Mouse (Mus musculus) MEL (cell line): ENCODE measurements around the gene Fcrl1. TPM values are rescaled to one million over a fixed set of nuclear protein-coding genes. Genes with fewer than 3 reads are reported as not detected.

Source experiments
- DNase-seq: peaks from one replicate; pipeline ENCODE4 v3.0.0; 2011; ENCODE audit warnings: low read depth, low spot score
- H3K27ac ChIP-seq: 2 replicates; pipeline ENCODE4 v1.5.1; 2012; ENCODE audit warnings: low read depth, mild to moderate bottlenecking, control low read depth, low read length, moderate library complexity; ENCODE audit not compliant: control insufficient read depth
- H3K27me3 ChIP-seq, 2 experiments: fragments of 150-350 bp in 1 of 2; sonication (generic) in 1 of 2; 2 replicates each; pipeline ENCODE4 v1.6.1; 2012; ENCODE audit warnings: low read length in 2 of 2, mild to moderate bottlenecking in 2 of 2, improper control_type of control experiment in 1 of 2, moderate library complexity in 1 of 2; ENCODE audit not compliant: insufficient read depth in 2 of 2, control insufficient read depth in 1 of 2
- H3K36me3 ChIP-seq, 2 experiments: 2 replicates each; pipeline ENCODE4 v1.6.1; 2012 to 2014; ENCODE audit warnings: low read length in 2 of 2, improper control_type of control experiment in 1 of 2, inconsistent platforms in 1 of 2, mild to moderate bottlenecking in 1 of 2; ENCODE audit not compliant: insufficient read depth in 2 of 2, control insufficient read depth in 1 of 2
- H3K4me1 ChIP-seq, 2 experiments: fragments of 150-350 bp in 1 of 2; sonication (generic) in 1 of 2; 2 replicates each; pipeline ENCODE4 v1.6.1; 2012; ENCODE audit warnings: low read length in 2 of 2, improper control_type of control experiment in 1 of 2, mild to moderate bottlenecking in 1 of 2; ENCODE audit not compliant: insufficient read depth in 2 of 2, control insufficient read depth in 1 of 2
- H3K4me3 ChIP-seq, 2 experiments: fragments of 150-350 bp in 1 of 2; sonication (generic) in 1 of 2; 2 replicates each; pipeline ENCODE4 v1.5.1; 2012; ENCODE audit warnings: low read depth in 2 of 2, low read length in 2 of 2, mild to moderate bottlenecking in 2 of 2, moderate library complexity in 2 of 2, control low read depth in 1 of 2, improper control_type of control experiment in 1 of 2; ENCODE audit not compliant: control insufficient read depth in 1 of 2, insufficient read depth in 1 of 2
- H3K79me2 ChIP-seq: 2 replicates; pipeline ENCODE4 v1.6.1; 2012; ENCODE audit warnings: mild to moderate bottlenecking, low read length, moderate library complexity; ENCODE audit not compliant: control insufficient read depth, poor library complexity, insufficient read depth
- H3K9ac ChIP-seq: 2 replicates; pipeline ENCODE4 v1.6.1; 2012; ENCODE audit warnings: low read depth, mild to moderate bottlenecking, control low read depth, low read length, moderate library complexity; ENCODE audit not compliant: control insufficient read depth, poor library complexity, severe bottlenecking
- H3K9me3 ChIP-seq: fragments of 150-350 bp; sonication (generic); replicated peaks from 2 replicates; pipeline ENCODE4 v1.6.1; 2012; ENCODE audit warnings: mild to moderate bottlenecking, low read length, improper control_type of control experiment, moderate library complexity; ENCODE audit not compliant: insufficient read depth
- CHD1 ChIP-seq: IDR thresholded peaks from 2 replicates; pipeline ENCODE4 v1.6.1; 2012; ENCODE audit warnings: low read depth, mild to moderate bottlenecking, inconsistent platforms, low read length, improper control_type of control experiment
- CHD2 ChIP-seq: IDR thresholded peaks from 2 replicates; pipeline ENCODE4 v1.6.1; 2011; ENCODE audit warnings: low read length, improper control_type of control experiment
- ELF1 ChIP-seq: IDR thresholded peaks from 2 replicates; pipeline ENCODE4 v1.6.1; 2014; ENCODE audit warnings: low read depth, mild to moderate bottlenecking, inconsistent platforms, low read length, improper control_type of control experiment, moderate library complexity
- EP300 ChIP-seq, 2 experiments: IDR thresholded peaks; 2 replicates each; pipeline ENCODE4 v1.6.1; 2011; ENCODE audit warnings: improper control_type of control experiment in 2 of 2, low read length in 2 of 2, low read depth in 1 of 2, mild to moderate bottlenecking in 1 of 2
- ETS1 ChIP-seq: IDR thresholded peaks from 2 replicates; pipeline ENCODE4 v1.6.1; 2012; ENCODE audit warnings: low read depth, mild to moderate bottlenecking, inconsistent platforms, low read length, improper control_type of control experiment, moderate library complexity
- GABPA ChIP-seq: IDR thresholded peaks from 2 replicates; pipeline ENCODE4 v1.6.1; 2012; ENCODE audit warnings: low read depth, mild to moderate bottlenecking, inconsistent platforms, low read length, improper control_type of control experiment, moderate library complexity
- HCFC1 ChIP-seq: IDR thresholded peaks from 2 replicates; pipeline ENCODE4 v1.6.1; 2012; ENCODE audit warnings: low read depth, mild to moderate bottlenecking, inconsistent platforms, low read length, improper control_type of control experiment, moderate library complexity
- JUND ChIP-seq: IDR thresholded peaks from 2 replicates; pipeline ENCODE4 v1.6.1; 2011; ENCODE audit warnings: low read depth, mild to moderate bottlenecking, improper control_type of control experiment, low read length
- KAT2A ChIP-seq: conservative IDR thresholded peaks from 2 replicates; pipeline ENCODE4 v1.6.1; 2012; ENCODE audit warnings: low read depth, low read length, improper control_type of control experiment, inconsistent platforms
- MAFK ChIP-seq: IDR thresholded peaks from 2 replicates; pipeline ENCODE4 v1.6.1; 2011; ENCODE audit warnings: low read depth, mild to moderate bottlenecking, low read length, improper control_type of control experiment, borderline replicate concordance
- MAX ChIP-seq: IDR thresholded peaks from 2 replicates; pipeline ENCODE4 v1.6.1; 2011; ENCODE audit warnings: low read length, improper control_type of control experiment
- MEF2A ChIP-seq: IDR thresholded peaks from 2 replicates; pipeline ENCODE4 v1.6.1; 2014; ENCODE audit warnings: low read depth, mild to moderate bottlenecking, inconsistent platforms, low read length, improper control_type of control experiment; ENCODE audit not compliant: poor library complexity, insufficient replicate concordance, severe bottlenecking; ENCODE audit errors: extremely low read depth
- POLR2A ChIP-seq, 2 experiments: IDR thresholded peaks; 2 replicates each; pipeline ENCODE4 v1.6.1; 2011 to 2012; ENCODE audit warnings: low read length in 2 of 2, mild to moderate bottlenecking in 2 of 2, control low read depth in 1 of 2, improper control_type of control experiment in 1 of 2, low read depth in 1 of 2, moderate library complexity in 1 of 2; ENCODE audit not compliant: control insufficient read depth in 1 of 2, insufficient read depth in 1 of 2, poor library complexity in 1 of 2
- POLR2AphosphoS5 ChIP-seq: IDR thresholded peaks from 2 replicates; pipeline ENCODE4 v1.6.1; 2012; ENCODE audit warnings: low read depth, borderline replicate concordance, mild to moderate bottlenecking, inconsistent platforms, low read length, moderate library complexity, mixed read lengths
- SIN3A ChIP-seq: IDR thresholded peaks from 2 replicates; pipeline ENCODE4 v1.6.1; 2012; ENCODE audit warnings: low read length, improper control_type of control experiment, inconsistent platforms
- SMC3 ChIP-seq: IDR thresholded peaks from 2 replicates; pipeline ENCODE4 v1.6.1; 2011; ENCODE audit warnings: low read depth, low read length, improper control_type of control experiment
- TAL1 ChIP-seq: IDR thresholded peaks from 2 replicates; pipeline ENCODE4 v1.6.1; 2012; ENCODE audit warnings: mild to moderate bottlenecking, inconsistent platforms, low read length, moderate library complexity, mixed read lengths
- TBP ChIP-seq: IDR thresholded peaks from 2 replicates; pipeline ENCODE4 v1.8.0; 2011; ENCODE audit warnings: low read depth, low read length, improper control_type of control experiment
- UBTF ChIP-seq: IDR thresholded peaks from 2 replicates; pipeline ENCODE4 v1.6.1; 2012; ENCODE audit warnings: low read depth, mild to moderate bottlenecking, inconsistent platforms, low read length, improper control_type of control experiment, moderate library complexity, borderline replicate concordance; ENCODE audit not compliant: insufficient read depth
- USF1 ChIP-seq: IDR thresholded peaks from 2 replicates; pipeline ENCODE4 v1.6.1; 2014; ENCODE audit warnings: low read depth, mild to moderate bottlenecking, inconsistent platforms, low read length, improper control_type of control experiment, moderate library complexity
- USF2 ChIP-seq, 2 experiments: IDR thresholded peaks; 2 replicates each; pipeline ENCODE4 v1.6.1; 2011 to 2012; ENCODE audit warnings: improper control_type of control experiment in 2 of 2, low read length in 2 of 2, borderline replicate concordance in 1 of 2, inconsistent platforms in 1 of 2, low read depth in 1 of 2, mild to moderate bottlenecking in 1 of 2; ENCODE audit not compliant: insufficient read depth in 1 of 2
- ZKSCAN1 ChIP-seq: IDR thresholded peaks from 2 replicates; pipeline ENCODE4 v1.6.1; 2012; ENCODE audit warnings: low read depth, mild to moderate bottlenecking, inconsistent platforms, low read length, improper control_type of control experiment, moderate library complexity
- ZMIZ1 ChIP-seq: IDR thresholded peaks from 2 replicates; pipeline ENCODE4 v1.6.1; 2012; ENCODE audit warnings: low read depth, mild to moderate bottlenecking, inconsistent platforms, low read length, improper control_type of control experiment, moderate library complexity
- ZNF384 ChIP-seq: IDR thresholded peaks from 2 replicates; pipeline ENCODE4 v1.6.1; 2012; ENCODE audit warnings: low read depth, mild to moderate bottlenecking, inconsistent platforms, low read length, improper control_type of control experiment
- polyA plus RNA-seq, 2 experiments: library from polyadenylated mRNA; stranded (reverse) in 1 of 2; unstranded in 1 of 2; fragments of >175 nt in 1 of 2; fragments of >200 nt in 1 of 2; gene quantifications; 2 replicates each; pipeline versions ENCODE4 v1.2.1 to v1.2.4; 2012; ENCODE audit warnings: low replicate concordance in 2 of 2, low read depth in 1 of 2; ENCODE audit not compliant: insufficient read length in 2 of 2, insufficient read depth in 1 of 2, missing spikeins in 1 of 2
- total RNA-seq: library from RNA; depleted of rRNA; stranded (reverse); fragments of 300-350 nt; gene quantifications from 2 replicates; pipeline ENCODE4 v1.2.3, GENCODE M21; 2012

Gene Fcrl1
- total and polyA plus RNA-seq, 3 experiments, result 0.07 TPM; not detected in 2

DNA sequence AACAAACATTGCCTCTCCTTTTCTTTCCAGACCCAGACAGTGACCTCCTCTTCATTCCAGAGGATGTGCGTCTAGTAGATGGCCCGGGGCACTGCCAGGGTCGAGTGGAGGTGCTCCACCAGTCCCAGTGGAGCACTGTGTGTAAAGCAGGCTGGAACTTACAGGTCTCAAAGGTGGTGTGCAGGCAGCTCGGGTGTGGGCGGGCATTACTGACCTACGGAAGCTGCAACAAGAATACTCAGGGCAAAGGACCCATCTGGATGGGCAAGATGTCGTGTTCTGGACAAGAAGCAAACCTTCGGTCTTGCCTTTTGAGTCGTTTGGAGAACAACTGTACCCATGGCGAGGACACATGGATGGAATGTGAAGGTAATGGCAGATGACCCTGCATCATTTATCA is 8.7 kb upstream of the Fcrl1 start:
- Histone ChIP-seq H3K36me3 (no peaks in the 10 kb centered on the region), H3K27me3 (peaks cover 3 to 6% of the 10 kb centered on the region in 2 experiments), H3K79me2 (no peaks in the 10 kb centered on the region)
- TF ChIP-seq MAFK (no peak), TBP (no peak), KAT2A (no peak), ZNF384 (no peak), ELF1 (no peak), HCFC1 (no peak), TAL1 (no peak), USF2 (IDR thresholded peaks at IDR 0.05; ENCODE audit: borderline replicate concordance in 1 of 2, insufficient read depth in 1 of 2, low read depth in 1 of 2, low read length in 2 of 2) (no peak), CHD1 (no peak), USF1 (no peak), ETS1 (no peak), MEF2A (no peak), ZMIZ1 (no peak), EP300 (IDR thresholded peaks at IDR 0.05; ENCODE audit: low read depth in 1 of 2, low read length in 2 of 2) (no peak), JUND (no peak), POLR2AphosphoS5 (no peak), MAX (no peak)
- TF ChIP-seq, all 39 proteins: peak for 0
- Histone ChIP-seq H3K4me1 (no peaks in the 10 kb centered on the region), H3K4me3 (no peak overlapping the region), H3K27ac (no peak overlapping the region), H3K9me3 (no peaks in the 10 kb centered on the region), H3K9ac (no peak overlapping the region)
- DNase-seq, result no peak

DNA sequence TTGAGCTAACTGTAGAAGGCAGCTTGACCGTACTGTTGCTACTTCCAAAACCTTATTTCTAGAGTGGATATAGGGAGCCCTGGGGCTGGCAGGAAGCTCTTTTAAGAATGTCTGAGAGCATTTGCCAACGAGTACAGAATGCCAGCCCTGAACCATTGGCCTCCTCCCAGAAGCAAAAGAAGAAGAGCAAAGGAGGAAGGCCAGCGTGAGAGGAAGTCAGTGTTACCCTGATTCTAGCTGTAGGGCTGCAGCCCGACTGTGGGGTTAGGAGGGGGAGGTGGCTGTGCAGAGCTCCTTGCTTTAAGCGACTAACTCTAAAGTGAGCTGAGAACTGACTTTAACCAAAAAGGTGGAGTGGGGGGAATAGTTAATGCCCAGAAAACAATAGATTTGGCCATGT is 7.0 kb upstream of the Fcrl1 start:
- no peaks in the 10 kb centered on the region for H3K79me2 ChIP-seq
- TF ChIP-seq SMC3 (no peak), SIN3A (no peak), CHD2 (no peak), UBTF (no peak), ZKSCAN1 (no peak), POLR2A (IDR thresholded peaks at IDR 0.05; ENCODE audit: control insufficient read depth in 1 of 2, insufficient read depth in 1 of 2, low read depth in 1 of 2, low read length in 2 of 2, poor library complexity in 1 of 2) (no peak), GABPA (no peak), ELF1 (no peak)
- TF ChIP-seq, all 39 proteins: peak for 0
- Histone ChIP-seq H3K36me3 (no peaks in the 10 kb centered on the region), H3K27me3 (peaks cover 3 to 6% of the 10 kb centered on the region in 2 experiments), H3K4me3 (no peak overlapping the region), H3K9ac (no peak overlapping the region), H3K4me1 (no peaks in the 10 kb centered on the region), H3K9me3 (no peaks in the 10 kb centered on the region), H3K27ac (no peak overlapping the region)
- no peak for DNase-seq
